Mouse (Mus musculus): Measurements from ENCODE around the gene Dapk1. TPM values are rescaled to one million over a fixed set of nuclear protein-coding genes. Genes with fewer than 3 reads are reported as not detected.

Gene Dapk1
- polyA plus RNA-seq (2015; fragmentation: Nextera tagmentation; extraction: Ambion mirVana): 8.1 and 9.6 TPM in 2 replicates

DNA sequence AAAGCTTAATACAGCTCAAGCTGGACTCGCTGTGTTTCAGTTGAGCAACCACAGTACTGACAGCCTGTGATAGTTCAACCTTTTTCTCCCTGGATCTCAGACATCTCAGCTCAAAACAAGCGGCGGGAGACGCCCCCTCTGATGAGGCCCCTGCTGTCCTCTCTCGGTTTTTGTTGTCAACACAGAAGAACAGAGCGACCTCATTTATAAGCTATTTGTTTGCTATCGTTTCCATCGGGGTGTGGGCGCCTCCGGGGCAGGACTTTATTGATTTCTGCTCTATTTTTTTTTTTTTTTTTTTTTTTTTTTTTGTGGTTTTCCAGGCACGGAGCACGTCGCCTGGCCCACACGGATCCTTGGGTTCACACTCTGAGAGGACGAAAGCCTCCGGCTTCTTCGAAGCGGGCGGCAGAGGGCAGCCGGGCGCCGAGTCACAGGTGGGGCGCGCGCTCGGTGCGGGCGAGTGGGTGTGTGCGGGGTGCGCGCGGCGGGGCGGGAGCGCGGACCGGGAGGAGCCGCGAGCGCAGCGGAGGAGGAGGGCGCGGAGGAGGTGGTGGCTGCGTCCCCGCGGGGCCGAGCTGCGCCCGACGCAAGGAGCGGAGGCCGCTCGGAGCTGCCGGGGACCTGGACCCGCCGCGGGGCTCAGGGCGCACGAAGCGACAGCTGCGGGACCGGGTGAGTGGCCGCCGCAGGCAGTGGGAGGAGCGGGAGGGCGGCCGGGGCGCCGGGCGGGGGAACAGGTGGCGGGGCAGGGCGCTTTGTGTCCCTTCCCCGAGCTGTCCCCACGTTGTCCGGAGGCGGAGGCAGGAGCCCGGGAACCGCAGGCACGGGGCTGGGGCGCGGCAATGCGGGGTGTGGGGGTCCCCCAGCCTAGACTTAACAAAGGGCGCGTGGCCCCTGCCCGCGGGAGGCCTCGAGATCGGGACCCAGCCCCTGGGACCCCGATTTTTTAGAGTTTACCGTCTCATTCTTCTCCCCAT lies at the start of gene Dapk1:
Gene Dapk1, plus strand, starts transcription at position 512 of the 980 bp plus-strand sequence.
- DNase-seq (ENCODE audit: low spot score): peak; percentile 81

DNA sequence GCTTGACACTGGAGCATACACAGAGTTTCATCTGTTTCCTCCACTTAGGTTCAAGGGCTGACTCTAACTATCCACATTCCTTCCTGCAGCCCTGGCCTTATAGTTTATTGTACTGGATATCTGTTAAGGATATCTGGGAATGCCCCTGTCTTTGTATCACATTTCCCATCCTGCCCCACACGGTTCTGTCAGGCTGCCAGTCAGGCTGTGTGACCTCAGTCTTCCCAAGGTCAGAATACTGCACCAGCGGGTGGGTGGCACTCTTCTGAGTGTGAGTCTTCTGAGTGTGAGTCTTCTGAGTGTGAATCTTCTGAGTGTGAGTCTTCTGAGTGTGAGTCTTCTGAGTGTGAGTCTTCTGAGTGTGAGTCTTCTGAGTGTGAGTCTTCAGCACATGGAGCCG lies 48.4 kb upstream of the Dapk1 start:
- no peak for DNase-seq (ENCODE audit: low spot score)

DNA sequence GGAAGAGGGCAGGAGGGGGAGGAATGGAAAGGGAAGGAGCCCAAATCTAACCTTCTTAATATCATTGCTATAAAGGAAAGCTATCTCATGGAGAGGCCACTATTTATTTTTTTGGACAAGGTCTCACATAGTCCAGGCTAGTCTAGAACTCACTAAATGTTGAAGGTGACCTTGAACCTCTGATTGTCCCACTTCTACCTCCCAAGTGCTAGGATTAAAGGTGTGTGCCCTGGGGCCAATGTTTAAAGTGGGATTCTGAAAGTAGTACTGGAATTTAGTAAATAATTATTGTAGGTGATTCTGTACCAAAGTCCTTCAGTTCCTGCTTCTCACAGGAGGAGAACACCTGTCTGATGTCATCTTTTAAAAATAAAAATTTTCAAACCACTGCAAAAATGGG lies 45.3 kb upstream of the Dapk1 start:
- DNase-seq (ENCODE audit: low spot score): no peak

DNA sequence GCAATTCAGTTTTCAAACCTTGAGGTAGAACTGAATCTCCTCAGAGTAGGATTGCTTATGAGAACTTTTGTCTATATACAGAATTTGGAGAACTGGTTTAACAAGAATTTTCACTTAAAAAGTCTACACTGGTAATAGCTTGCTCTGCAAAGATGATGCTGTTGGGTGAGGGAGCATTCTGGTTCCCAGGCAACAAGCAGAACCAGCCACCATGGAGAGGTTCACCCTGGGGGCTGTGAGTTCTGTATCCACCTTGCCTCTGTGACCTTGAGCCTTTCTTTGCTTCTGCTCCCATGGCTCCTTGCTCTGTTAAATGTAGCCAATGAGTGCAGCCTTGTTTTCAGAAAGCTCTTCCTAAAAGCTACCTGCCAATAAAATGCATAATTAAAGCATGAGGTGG lies 44.8 kb upstream of the Dapk1 start:
- DNase-seq (ENCODE audit: low spot score): no peak

DNA sequence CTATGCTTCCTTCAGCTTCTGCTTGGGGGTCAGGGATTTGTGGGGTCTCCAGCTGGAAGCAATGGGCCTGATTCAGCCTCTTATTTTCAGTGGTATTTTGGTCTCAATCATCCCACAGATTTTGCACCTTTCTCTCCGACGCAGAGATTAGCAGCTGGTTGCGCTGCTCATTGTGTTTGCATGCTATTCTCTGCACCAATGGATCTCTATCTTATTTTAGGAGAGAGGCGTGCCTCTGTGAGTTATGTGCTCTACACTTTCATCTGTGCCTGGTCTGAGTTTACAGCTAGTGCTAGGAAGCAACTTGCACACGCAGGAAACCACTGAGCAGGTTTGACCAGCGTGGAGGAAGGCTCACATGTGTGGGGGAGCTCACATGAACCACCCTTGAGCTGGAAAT lies 37.4 kb upstream of the Dapk1 start:
- no peak for DNase-seq (ENCODE audit: low spot score)

DNA sequence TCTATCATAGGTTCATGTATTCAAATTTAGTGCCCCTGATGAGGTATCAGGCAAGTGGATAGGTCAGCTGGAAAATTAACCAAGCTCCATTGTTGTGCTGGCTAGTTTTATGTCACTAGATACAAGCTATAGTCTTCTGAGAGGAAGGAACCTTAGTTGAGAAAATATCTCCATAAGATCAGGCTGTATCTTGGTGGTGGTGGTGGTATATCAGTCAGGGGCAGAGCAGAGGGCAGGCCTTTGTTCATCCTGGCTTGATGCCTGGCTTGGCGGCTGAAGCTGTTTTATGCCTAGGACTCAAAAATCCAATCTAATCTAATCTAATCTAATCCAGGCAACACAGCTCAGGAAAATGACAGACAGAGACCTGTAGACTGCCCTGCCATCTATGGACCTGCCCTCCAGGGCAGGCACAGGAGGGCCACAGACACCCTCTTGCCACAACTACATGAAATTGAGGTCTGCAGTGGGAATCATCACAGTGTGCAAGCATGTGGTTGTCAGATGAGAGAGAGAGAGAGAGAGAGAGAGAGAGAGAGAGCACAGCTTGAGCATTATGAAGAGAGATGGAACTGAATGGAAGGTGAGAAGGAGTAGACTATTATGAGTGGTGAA lies 32.7 kb upstream of the Dapk1 start:
- DNase-seq (ENCODE audit: low spot score): no peak

DNA sequence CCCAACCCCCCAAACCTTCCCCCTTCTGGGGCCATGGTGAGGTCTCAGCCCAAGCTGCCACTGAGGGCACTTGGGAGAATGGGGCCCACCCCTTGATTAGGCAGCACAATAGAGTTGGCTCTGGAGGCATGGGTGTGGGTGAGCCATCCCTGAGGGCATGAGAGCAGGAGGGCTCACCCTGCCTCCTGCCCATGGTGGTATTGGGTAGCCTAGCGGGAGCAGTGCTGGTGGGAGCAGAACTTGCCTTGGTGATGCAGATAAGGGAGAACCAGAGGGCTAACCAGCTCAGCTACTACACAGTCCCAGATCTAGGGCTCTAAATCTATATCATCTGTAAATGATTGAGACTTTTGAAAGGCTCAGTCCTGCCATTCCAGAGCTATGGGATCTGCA lies 32.2 kb upstream of the Dapk1 start:
- DNase-seq (ENCODE audit: low spot score): no peak

DNA sequence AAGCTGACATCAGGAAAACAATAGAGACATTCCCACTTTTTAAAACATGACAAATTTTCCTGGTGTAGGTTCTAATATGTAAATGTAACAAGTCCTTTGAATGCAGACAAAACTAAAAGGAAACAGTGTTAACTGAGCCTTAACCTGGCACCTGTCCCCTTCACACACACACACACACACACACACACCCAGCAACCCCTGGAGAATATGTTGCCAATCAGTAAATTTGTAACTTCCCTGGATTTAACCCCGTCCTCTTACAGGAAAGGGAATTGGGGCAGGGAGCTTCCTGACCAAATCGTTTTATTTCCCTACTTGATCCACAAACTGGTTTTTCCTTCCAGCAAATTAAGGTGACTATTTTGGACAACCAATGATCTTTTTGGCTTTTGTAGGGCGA lies 28.2 kb upstream of the Dapk1 start:
- no peak for DNase-seq (ENCODE audit: low spot score)

DNA sequence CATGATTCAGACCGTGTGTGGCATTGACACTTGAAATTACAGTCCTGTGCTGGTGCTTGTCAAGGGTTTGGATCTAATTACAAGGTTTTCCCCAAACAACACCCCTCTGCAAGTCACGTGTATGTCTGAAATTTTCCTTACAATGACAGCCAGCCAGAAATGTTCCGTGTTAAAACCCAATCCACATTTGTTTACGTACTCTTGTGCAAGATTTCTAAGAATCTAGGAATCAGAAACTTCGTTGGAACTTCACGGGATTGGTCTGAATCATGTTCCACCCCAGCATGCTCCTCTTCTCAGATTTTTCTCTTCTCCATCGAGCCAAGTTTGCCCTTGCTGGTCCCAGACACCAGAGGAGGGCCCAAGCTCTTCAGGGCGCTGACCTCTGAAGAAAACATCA lies 27.8 kb upstream of the Dapk1 start:
- no peak for DNase-seq (ENCODE audit: low spot score)

DNA sequence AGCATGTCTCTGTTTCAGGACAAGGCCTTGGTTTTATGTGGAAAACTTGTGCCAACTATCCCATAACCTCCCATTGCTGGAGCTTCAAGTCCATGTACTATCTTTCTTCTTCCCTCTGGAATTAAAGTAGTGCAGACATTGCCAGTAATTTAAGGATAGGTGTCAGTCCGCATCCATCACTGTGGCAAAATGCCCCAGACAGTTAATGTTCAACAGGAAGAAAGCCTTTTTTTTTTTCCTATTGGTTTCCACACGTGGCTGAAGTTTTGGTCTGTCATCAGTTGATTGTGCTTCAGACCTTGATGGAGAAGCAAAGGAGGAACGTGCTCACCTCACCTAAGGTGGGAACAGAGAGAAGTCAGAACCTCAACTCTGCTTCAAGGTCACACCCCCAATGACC lies 23.2 kb upstream of the Dapk1 start:
- DNase-seq (ENCODE audit: low spot score): no peak

DNA sequence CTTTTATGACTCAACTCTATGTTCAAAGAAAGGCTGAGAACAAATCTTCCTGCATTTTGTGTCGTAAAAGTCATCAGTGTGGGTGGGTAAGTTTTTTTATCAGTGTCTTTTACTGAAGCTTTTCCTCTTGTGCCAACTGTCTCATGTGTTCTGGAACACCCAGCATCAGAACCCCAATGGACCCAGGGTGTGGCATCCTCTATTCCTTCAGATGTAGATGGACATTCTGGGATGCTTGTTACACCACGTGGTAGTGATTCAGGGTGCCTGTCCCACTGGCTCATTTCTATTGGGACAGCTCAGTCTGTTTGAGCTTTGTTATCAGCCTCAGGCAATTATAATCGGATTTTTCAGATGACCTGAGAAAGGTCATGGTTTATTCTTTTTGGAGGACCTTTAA lies 6.9 kb upstream of the Dapk1 start:
- DNase-seq (ENCODE audit: low spot score): no peak

DNA sequence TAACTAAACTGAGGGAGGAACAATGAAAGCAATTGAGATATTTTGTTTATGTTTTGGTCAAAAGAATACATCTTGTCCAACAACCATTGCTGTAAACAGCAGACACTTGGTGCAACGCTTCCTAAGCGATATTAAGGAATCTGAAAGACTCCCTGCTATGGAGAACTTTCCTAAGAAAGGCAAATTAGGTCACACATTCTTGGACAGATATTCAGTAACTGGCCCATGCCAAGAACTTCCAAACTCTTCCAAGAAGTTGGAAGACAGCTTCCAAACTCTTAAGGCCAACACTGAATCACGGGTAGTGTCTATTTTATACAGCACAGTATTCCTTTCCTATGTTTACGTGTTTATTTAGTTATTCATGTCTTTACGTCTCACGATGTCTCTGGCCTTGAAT lies 6.2 kb upstream of the Dapk1 start:
- no peak for DNase-seq (ENCODE audit: low spot score)

DNA sequence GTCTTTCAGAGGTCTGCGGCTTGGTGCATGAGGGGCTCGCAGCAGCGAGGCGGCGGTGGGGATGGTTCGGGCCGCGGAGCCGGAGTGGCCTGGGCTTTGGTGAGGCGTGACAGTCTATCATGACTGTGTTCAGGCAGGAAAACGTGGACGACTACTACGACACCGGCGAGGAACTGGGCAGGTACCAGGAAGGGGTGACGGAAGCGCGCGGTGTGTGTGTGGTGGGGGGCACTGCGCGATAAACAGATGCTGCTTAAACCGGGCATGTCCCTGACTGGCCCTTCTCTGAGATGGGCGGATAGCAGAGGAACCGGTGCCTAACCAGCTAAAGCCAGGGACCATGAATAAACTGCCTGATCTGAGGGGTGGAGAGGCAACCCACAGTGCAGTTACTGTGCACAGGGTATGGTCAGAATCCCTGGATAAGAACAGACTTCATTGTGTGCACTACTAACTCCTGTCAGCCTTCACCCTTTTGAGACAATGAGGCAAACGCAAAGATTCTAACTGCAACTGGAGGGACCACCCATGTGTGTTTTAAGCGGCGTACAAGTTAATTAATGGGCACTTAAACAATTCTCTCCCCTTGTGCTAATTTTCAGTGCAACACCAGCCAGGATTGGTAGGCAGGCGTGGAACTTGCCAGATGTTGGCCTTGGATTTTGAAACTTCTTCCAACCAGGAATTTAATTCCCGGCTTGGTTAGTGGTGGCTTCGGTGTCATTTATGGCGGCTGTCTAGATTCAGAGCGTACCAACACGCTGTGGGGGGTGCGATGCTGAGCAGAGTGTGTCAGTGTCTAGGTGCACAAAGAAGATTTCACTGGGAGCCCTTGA lies 887 bp downstream of the Dapk1 start:
- peak; percentile 63 for DNase-seq (ENCODE audit: low spot score)

DNA sequence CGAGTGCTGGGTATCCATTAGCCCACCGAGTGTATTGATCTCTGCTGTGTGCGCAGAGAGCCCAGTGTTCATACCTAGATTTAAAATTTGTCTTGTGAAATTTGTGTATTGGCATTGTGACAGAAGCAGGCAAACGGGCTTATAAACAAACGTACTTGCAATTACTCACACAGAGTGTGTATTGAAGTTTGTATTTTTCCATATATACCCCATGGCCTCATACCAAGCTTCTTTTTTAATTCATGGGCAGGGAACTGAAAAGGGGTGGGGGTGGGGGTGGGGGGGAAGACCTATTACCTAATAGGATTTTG lies 1.5 kb downstream of the Dapk1 start:
- no peak for DNase-seq (ENCODE audit: low spot score)

DNA sequence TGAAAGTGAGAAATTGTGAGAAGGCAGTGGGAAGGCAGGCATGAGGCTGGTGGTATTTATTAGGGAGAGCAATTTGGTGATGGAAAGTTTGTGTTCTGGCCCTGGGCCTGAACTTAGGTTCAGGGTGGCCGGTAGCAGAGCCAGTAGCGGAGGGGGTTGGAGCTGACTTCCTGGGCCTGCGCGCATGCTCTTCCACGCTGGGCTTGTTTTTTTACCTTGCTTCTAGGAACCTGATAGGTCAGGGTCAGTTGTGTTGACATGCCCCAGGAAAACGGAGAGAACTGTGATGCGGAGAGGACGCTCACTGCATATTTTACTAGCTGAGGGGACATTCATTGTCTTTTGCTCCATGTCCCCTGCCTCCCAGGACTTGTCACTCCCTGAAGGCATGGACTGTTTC lies 5.7 kb downstream of the Dapk1 start:
- DNase-seq (ENCODE audit: low spot score): no peak

DNA sequence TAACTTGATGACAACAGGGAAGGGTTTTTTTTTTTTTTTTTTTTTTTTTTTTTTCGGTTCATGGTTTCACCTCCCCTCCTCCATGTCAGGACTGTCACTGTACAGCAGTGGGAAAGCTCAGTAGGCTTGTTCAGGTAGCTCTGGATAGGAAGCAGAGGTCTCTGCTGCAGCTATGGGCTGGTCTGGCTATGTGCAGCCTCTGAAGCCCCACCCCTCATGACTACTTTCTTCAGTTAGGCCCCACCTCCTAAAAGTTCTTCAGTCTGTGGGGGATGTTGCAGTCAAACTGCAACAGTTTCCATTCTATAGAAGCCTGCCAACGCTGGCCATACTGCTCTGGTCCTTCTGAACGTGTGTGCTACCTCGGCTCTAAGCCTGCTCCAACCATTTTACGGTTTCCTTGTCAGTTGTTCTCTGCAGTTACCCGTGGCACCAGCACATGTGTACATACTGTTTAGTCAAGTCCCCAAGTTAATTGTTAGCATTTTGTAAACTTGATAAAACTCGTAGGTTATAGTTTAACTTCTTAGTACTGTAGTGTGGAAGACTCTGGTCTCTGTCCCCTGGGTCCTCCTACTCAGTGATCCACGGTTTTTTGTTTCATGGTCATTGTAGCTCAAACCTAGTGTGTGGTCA lies 6.8 kb downstream of the Dapk1 start:
- DNase-seq (ENCODE audit: low spot score): peak; percentile 27

DNA sequence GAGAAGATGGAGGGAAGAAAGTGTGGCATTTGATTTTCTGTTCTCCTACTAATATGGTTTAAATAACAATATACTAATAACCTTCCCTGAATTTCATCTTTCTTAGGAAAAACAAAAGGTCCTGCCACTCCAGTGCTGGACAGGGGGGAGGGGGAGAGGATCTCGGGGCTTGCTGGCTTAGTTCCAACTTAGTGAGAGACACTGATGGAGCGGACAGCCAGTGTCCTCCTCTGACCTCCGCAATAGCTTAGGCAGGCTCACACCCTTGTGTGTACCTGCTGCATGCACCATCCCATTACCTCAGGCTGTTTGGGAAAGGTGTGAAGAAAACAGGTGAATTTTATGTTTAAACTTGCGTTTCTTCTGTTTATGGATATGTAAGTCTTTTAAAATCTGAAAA lies 7.5 kb downstream of the Dapk1 start:
- no peak for DNase-seq (ENCODE audit: low spot score)

DNA sequence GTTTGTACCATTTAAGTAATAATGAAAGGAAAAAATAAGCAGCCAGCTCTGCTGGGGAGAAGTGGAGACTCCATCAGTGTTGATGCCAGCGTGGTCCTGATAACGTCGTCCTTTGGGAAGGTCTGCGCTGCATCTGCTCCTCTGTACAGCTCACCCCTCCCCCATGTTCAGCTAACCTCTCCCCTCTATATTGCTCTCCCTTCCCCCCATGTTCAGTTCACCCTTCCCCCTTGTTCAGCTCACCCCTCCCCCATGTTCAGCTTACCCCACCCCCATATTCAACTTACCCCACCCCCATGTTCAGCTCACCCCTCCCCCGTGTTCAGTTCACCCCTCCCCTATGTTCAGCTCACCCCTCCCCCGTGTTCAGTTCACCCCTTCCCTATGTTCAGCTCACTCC lies 8.8 kb downstream of the Dapk1 start:
- DNase-seq (ENCODE audit: low spot score): no peak

DNA sequence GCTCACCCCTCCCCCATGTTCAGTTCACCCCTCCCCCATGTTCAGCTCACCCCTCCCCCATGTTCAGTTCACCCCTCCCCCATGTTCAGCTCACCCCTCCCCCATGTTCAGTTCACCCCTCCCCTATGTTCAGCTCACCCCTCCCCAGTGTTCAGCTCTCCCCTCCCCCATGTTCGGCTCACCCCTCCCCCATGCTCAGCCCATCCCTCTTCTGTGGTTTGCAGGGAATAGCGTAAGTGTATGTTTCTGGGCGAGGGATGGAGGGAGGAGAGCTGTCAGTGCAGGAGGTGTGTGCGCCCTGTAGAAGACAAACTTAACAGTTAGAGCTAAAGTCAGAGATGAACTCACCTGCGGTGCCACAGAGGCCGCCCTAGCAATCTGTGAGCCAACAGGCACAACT lies 9.2 kb downstream of the Dapk1 start:
- DNase-seq (ENCODE audit: low spot score): peak; percentile 31

DNA sequence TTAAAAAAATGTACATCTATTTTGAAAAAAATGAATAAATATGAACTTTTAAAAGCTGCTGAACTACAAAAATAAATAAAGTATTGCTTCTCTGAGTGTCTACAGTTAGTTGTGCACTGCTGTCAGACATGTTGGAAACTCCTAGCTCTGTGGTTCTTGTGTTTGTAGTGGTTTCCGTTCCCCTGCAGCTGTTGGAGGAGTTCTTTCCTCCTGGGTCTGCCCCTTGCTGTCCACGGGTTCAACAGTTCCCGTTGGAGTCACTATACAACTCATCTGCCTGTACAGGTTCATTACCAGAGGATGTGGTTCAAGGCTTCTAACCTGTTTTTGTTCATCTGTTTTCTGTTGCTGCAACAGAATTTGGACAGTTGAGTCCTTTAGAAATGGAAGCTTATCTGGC lies 10.4 kb downstream of the Dapk1 start:
- peak; percentile 82 for DNase-seq (ENCODE audit: low spot score)

DNA sequence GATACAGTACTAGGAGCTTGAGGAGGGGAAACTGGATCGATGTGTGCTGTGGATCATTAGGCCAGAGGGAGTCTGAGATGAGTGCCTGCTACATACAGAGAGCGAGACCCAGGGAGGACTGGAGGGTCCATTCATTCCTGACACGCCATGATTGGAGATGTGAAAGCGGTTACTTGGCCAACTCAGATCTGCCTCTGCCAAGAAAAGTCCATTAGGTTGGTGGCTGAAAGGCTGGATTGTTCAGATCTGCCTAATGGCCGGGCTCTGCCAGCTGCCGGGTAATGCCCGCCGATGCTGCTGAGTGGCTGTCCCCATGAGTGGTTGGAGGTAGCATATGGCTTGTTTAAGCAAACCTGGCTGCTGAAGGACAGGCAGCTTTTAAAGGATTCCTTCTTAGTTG lies 12.4 kb downstream of the Dapk1 start:
- DNase-seq (ENCODE audit: low spot score): no peak
